Mouse (Mus musculus): ENCODE data around the gene Tspan11. TPM values are rescaled to one million over a fixed set of nuclear protein-coding genes. Genes with fewer than 3 reads are reported as not detected.
A peak's percentile ranks its signal among the peaks of the same experiment; 100 is the strongest.

Gene Tspan11
- polyA plus RNA-seq, 1 experiment from 2014 or later, result 9.8 TPM

- 61% methylated on average over 3 of the region's 3 CpGs for WGBS
- H3K4me1 ChIP-seq (replicated peaks), result peaks cover 57% of the 10 kb centered on the region
- peak overlapping the region; percentile 84 for H3K9ac ChIP-seq
- H3K36me3 ChIP-seq, result no peaks in the 10 kb centered on the region
- no peaks in the 10 kb centered on the region for H3K9me3 ChIP-seq
- H3K4me2 ChIP-seq, result peak overlapping the region; percentile 88
- H3K4me3 ChIP-seq, result peak overlapping the region; percentile 55
- no peak for ATAC-seq (ENCODE audit: low read depth)
- H3K27me3 ChIP-seq, result no peaks in the 10 kb centered on the region
- peak overlapping the region; percentile 93 for H3K27ac ChIP-seq (replicated peaks)
Measured at GRCm38 (mm10) chr6:127888581-127888980, 1.2 kb downstream of the Tspan11 start.

GRCm38 (mm10) chr6:127893611-127894010, 6.2 kb downstream of the Tspan11 start:
- WGBS, result 44% methylated on average over 6 of the region's 6 CpGs

DNA sequence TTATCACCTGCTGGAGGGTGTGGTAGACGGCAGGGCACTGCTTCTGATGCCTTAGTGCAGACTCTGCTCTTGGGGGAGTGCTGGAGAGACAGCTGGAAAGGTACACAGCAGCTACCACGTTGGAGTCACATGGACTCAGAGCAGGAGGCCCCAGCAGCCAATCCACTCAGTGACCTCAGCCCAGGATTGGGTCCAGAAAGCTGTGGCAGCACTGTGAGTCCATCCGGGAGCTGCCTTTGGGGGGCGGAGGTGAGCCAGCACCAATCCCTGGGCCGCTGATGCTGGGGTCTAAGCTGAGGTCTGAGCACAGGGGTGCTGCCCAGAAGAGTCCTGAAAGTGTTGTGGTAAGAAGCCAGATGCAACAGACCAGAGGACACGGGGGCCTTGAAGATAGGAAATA, 7.6 kb downstream of the Tspan11 start:
- no peak for ATAC-seq (ENCODE audit: low read depth)
- Histone ChIP-seq H3K9ac (no peak overlapping the region), H3K4me3 (no peak overlapping the region), H3K27ac (replicated peaks) (no peak overlapping the region), H3K4me2 (no peak overlapping the region), H3K4me1 (replicated peaks) (peaks cover 62% of the 10 kb centered on the region), H3K9me3 (no peaks in the 10 kb centered on the region; the same call in 1 of the 2 replicates), H3K36me3 (no peaks in the 10 kb centered on the region), H3K27me3 (no peaks in the 10 kb centered on the region)
- 37% methylated on average over 6 of the region's 6 CpGs for WGBS

More at GRCm38 (mm10) chr6:127893611-127894010, 6.2 kb downstream of the Tspan11 start:
- Histone ChIP-seq H3K9ac (no peak overlapping the region), H3K4me2 (no peak overlapping the region), H3K27me3 (no peaks in the 10 kb centered on the region), H3K27ac (replicated peaks) (no peak overlapping the region), H3K9me3 (no peaks in the 10 kb centered on the region; the same call in 1 of the 2 replicates), H3K4me3 (no peak overlapping the region), H3K4me1 (replicated peaks) (peaks cover 63% of the 10 kb centered on the region), H3K36me3 (no peaks in the 10 kb centered on the region)
- ATAC-seq (ENCODE audit: low read depth), result no peak

DNA sequence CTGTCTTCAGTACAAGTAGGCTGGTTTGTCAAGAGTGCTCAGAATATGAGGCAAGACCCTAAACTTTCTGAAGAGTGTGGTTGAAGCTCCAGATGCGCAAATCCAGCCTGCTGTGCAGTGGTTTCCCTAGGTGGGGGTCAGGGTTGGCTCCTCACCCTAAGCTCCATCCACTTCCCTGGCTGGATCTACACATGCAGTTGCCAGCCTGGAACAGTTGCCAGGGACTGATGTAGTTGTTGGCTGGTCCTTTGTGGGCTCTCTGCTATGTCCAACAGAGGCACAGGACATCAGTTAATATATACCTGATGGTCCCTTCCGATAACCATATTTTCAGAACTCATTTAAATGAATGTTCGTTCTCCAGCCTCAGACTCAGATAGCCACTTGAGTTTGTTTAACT, 9.0 kb downstream of the Tspan11 start:
- Histone ChIP-seq H3K27me3 (no peaks in the 10 kb centered on the region), H3K9ac (no peak overlapping the region), H3K9me3 (no peaks in the 10 kb centered on the region; the same call in 1 of the 2 replicates), H3K36me3 (no peaks in the 10 kb centered on the region), H3K27ac (replicated peaks) (no peak overlapping the region), H3K4me1 (replicated peaks) (peaks cover 59% of the 10 kb centered on the region), H3K4me2 (no peak overlapping the region), H3K4me3 (no peak overlapping the region)
- WGBS, result 92% methylated on average over 3 of the region's 3 CpGs
- ATAC-seq (ENCODE audit: low read depth), result no peak

GRCm38 (mm10) chr6:127897342-127897741, 10.0 kb downstream of the Tspan11 start:
- Histone ChIP-seq H3K9me3 (no peaks in the 10 kb centered on the region; the same call in 1 of the 2 replicates), H3K4me2 (no peak overlapping the region), H3K4me3 (no peak overlapping the region), H3K4me1 (replicated peaks) (peaks cover 58% of the 10 kb centered on the region), H3K9ac (no peak overlapping the region), H3K27ac (replicated peaks) (no peak overlapping the region), H3K27me3 (no peaks in the 10 kb centered on the region), H3K36me3 (no peaks in the 10 kb centered on the region)
- ATAC-seq (ENCODE audit: low read depth), result no peak
- WGBS, result 80% methylated on average over 3 of the region's 3 CpGs

- Histone ChIP-seq H3K27me3 (no peaks in the 10 kb centered on the region), H3K9me3 (no peaks in the 10 kb centered on the region; the same call in 1 of the 2 replicates), H3K4me2 (no peak overlapping the region), H3K4me3 (no peak overlapping the region), H3K9ac (no peak overlapping the region), H3K36me3 (no peaks in the 10 kb centered on the region), H3K27ac (replicated peaks) (peak overlapping the region; percentile 62), H3K4me1 (replicated peaks) (peaks cover 43% of the 10 kb centered on the region)
- WGBS, result 87% methylated on average over 6 of the region's 6 CpGs
- no peak for ATAC-seq (ENCODE audit: low read depth)
Measured at GRCm38 (mm10) chr6:127900062-127900461, 12.7 kb downstream of the Tspan11 start.

DNA sequence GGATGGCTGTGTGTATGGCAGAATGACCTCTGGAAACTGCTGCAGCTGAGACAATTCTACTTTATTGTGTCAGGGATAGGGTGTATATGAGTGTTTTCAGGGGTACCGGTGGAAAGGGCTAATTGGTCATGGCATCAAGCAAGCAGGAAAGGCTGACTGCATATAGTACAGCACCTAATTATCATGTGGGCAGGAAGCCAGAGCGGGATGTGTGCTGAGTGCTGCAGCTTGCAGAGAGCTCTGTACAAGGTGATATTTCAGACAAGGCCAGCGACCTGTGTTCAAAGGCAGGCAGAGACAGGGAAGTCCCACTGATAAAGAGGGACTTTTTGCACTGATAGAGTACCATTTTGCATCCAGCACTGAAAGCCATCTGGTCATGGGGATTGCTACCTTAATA, 13.9 kb downstream of the Tspan11 start:
- Histone ChIP-seq H3K9me3 (no peaks in the 10 kb centered on the region; the same call in 1 of the 2 replicates), H3K27me3 (no peaks in the 10 kb centered on the region), H3K36me3 (no peaks in the 10 kb centered on the region), H3K4me2 (no peak overlapping the region), H3K4me1 (replicated peaks) (peaks cover 37% of the 10 kb centered on the region), H3K9ac (no peak overlapping the region), H3K27ac (replicated peaks) (peak overlapping the region; percentile 56), H3K4me3 (no peak overlapping the region)
- ATAC-seq (ENCODE audit: low read depth), result no peak; the same call in 1 of the 2 replicates
- 62% methylated on average over 3 of the region's 3 CpGs for WGBS

- Histone ChIP-seq H3K9me3 (no peaks in the 10 kb centered on the region; the same call in 1 of the 2 replicates), H3K36me3 (no peaks in the 10 kb centered on the region), H3K4me1 (replicated peaks) (peaks cover 33% of the 10 kb centered on the region), H3K4me3 (no peak overlapping the region), H3K4me2 (no peak overlapping the region), H3K9ac (no peak overlapping the region), H3K27me3 (no peaks in the 10 kb centered on the region), H3K27ac (replicated peaks) (peak overlapping the region; percentile 56)
- no peak for ATAC-seq (ENCODE audit: low read depth)
- 83% methylated on average over 5 of the region's 5 CpGs for WGBS
Measured at GRCm38 (mm10) chr6:127901669-127902068, 14.3 kb downstream of the Tspan11 start.

- H3K27ac ChIP-seq (replicated peaks), result no peak overlapping the region
- H3K9ac ChIP-seq, result no peak overlapping the region
- no peak overlapping the region for H3K4me2 ChIP-seq
- peaks cover 25% of the 10 kb centered on the region for H3K4me1 ChIP-seq (replicated peaks)
- no peak overlapping the region for H3K4me3 ChIP-seq
- no peaks in the 10 kb centered on the region for H3K27me3 ChIP-seq
- ATAC-seq (ENCODE audit: low read depth), result no peak
- 83% methylated on average over 8 of the region's 8 CpGs for WGBS
- H3K36me3 ChIP-seq, result no peaks in the 10 kb centered on the region
- H3K9me3 ChIP-seq, result no peaks in the 10 kb centered on the region; the same call in 1 of the 2 replicates
Measured at GRCm38 (mm10) chr6:127902559-127902958, 15.2 kb downstream of the Tspan11 start.

DNA sequence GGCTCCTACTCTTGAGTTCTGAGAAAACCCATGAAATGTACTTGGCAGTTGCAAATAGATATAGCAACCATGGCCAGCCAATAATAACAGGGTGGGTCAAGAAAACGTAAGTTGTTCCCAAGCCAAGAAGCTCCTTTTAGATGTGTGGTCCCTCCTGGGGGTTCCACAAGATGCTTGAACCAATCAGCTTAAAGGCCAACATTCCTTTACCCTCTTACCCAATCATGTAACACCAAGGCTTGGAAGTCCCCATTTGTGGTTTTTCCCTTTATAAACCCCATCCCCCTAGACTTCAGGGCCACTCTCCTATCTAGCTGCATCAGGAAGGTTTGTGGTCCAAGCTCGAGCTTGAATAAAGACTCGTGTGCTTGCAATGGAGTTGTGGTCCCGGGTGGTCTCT, 23.2 kb downstream of the Tspan11 start:
- no peak overlapping the region for H3K27ac ChIP-seq (replicated peaks)
- no peaks in the 10 kb centered on the region for H3K27me3 ChIP-seq
- peaks cover 9% of the 10 kb centered on the region for H3K36me3 ChIP-seq
- no peak overlapping the region for H3K4me2 ChIP-seq
- H3K4me3 ChIP-seq, result no peak overlapping the region
- no peaks in the 10 kb centered on the region for H3K4me1 ChIP-seq (replicated peaks)
- no peak for ATAC-seq (ENCODE audit: low read depth)
- H3K9ac ChIP-seq, result no peak overlapping the region
- 92% methylated on average over 4 of the region's 4 CpGs for WGBS
- no peaks in the 10 kb centered on the region for H3K9me3 ChIP-seq

DNA sequence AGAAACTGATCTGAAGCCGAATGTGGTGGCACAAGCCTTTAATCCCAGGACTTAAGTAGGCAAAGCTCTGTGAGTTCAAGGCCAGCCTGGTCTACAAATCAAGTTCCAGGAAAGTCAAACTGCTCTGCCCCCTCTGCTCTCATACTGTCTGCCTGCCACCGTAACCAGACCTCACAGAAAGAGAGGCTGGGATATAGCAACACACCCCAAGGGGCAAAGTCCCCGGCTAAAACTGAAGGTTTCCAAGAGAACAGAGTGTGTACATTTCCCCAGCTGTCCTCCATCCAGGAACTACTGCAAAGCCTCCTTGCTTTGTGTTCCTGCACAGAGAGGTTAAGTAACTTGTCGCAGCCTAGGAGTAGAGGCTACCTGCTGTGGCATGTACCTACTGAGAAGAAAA, 24.3 kb downstream of the Tspan11 start:
- no peak overlapping the region for H3K27ac ChIP-seq (replicated peaks)
- H3K36me3 ChIP-seq, result peaks cover 20% of the 10 kb centered on the region
- H3K4me3 ChIP-seq, result no peak overlapping the region
- 78% methylated on average over 4 of the region's 4 CpGs for WGBS
- no peak for ATAC-seq (ENCODE audit: low read depth)
- H3K27me3 ChIP-seq, result no peaks in the 10 kb centered on the region
- H3K4me2 ChIP-seq, result no peak overlapping the region
- H3K9ac ChIP-seq, result no peak overlapping the region
- H3K9me3 ChIP-seq, result no peaks in the 10 kb centered on the region
- peaks cover 2% of the 10 kb centered on the region; the same call in 1 of the 2 replicates for H3K4me1 ChIP-seq (replicated peaks)

DNA sequence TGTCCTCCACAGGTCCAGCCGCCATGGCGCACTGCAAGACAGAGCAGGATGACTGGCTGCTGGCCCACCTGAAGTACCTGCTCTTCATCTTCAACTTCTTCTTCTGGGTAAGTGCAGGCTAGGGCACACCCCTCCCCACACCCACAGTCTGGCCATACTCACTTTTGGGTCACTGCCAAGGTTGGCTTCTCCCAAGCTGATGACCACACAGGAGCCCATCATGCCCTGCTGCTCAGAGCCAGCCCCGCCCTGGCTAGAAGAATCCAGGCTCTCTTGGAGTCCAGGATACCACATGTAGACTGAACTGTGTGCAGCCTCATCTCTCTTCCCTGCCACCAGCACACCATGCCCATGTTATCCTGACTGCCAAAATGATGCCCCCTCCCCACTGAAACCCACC, 25.5 kb downstream of the Tspan11 start:
- Histone ChIP-seq H3K4me1 (replicated peaks) (peaks cover 15% of the 10 kb centered on the region), H3K4me2 (no peak overlapping the region), H3K27ac (replicated peaks) (no peak overlapping the region), H3K9me3 (no peaks in the 10 kb centered on the region), H3K9ac (no peak overlapping the region), H3K4me3 (no peak overlapping the region), H3K27me3 (no peaks in the 10 kb centered on the region), H3K36me3 (peaks cover 20% of the 10 kb centered on the region)
- ATAC-seq (ENCODE audit: low read depth), result no peak
- 93% methylated on average over 3 of the region's 3 CpGs for WGBS

DNA sequence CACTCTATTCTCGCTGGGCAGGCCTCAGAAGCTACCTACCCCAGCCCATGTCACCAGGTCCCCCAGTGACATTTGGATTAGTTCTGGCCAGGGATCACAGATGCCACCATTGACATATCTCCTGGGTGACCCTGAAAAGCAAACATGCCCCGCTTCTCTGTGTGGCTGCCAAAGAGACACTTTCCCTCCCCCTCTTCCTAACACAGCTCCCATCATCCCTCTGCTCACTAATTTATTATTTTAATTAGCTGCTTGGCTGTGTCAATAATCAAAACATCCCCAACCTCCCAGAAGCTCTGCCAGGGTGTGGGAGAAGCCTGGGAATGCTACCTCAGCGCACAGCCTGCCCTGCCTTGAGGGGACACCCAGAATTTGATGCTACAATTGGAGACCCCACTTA, 29.6 kb downstream of the Tspan11 start:
- ATAC-seq (ENCODE audit: low read depth), result peak; percentile 68; the same call in 1 of the 2 replicates
- H3K27ac ChIP-seq (replicated peaks), result peak overlapping the region; percentile 76

More for the DNA sequence above, 29.6 kb downstream of the Tspan11 start:
- H3K4me3 ChIP-seq, result no peak overlapping the region
- peaks cover 14% of the 10 kb centered on the region for H3K36me3 ChIP-seq
- no peaks in the 10 kb centered on the region for H3K9me3 ChIP-seq
- H3K27me3 ChIP-seq, result no peaks in the 10 kb centered on the region
- H3K9ac ChIP-seq, result no peak overlapping the region
- no peak overlapping the region for H3K4me2 ChIP-seq
- 46% methylated on average over 3 of the region's 3 CpGs for WGBS
- H3K4me1 ChIP-seq (replicated peaks), result peaks cover 19% of the 10 kb centered on the region

Data from neural tube, embryonic 13.5 days (tissue).